Mouse (Mus musculus): ENCODE measurements around the gene Slc52a3. TPM values are rescaled to one million over a fixed set of nuclear protein-coding genes. Genes with fewer than 3 reads are reported as not detected.

Gene Slc52a3
- polyA plus RNA-seq, 1 experiment from 2014 or later, result 0.64 TPM

- WGBS, result 78% methylated on average over 6 of the region's 6 CpGs
- Histone ChIP-seq H3K9ac (ENCODE audit: low read length) (no peak overlapping the region), H3K4me3 (ENCODE audit: low read depth, low read length) (no peak overlapping the region), H3K4me1 (ENCODE audit: control insufficient read depth, insufficient read depth, low read length) (peaks cover 5% of the 10 kb centered on the region; the same call in 1 of the 2 replicates), H3K9me3 (ENCODE audit: control insufficient read depth, low read length) (no peaks in the 10 kb centered on the region), H3K4me2 (no peak overlapping the region), H3K36me3 (ENCODE audit: control insufficient read depth, insufficient read depth, low read length) (no peaks in the 10 kb centered on the region), H3K27me3 (ENCODE audit: control insufficient read depth, insufficient read depth, low read length) (peaks cover 9% of the 10 kb centered on the region; the same call in 1 of the 2 replicates), H3K27ac (ENCODE audit: low read depth, low read length) (no peak overlapping the region)
- DNase-seq (ENCODE audit: low spot score, missing footprints), result no peak
- no peak for ATAC-seq (ENCODE audit: low FRiP score)
Observed at GRCm38 (mm10) chr2:152002529-152002928, 6.2 kb downstream of the Slc52a3 start.

DNA sequence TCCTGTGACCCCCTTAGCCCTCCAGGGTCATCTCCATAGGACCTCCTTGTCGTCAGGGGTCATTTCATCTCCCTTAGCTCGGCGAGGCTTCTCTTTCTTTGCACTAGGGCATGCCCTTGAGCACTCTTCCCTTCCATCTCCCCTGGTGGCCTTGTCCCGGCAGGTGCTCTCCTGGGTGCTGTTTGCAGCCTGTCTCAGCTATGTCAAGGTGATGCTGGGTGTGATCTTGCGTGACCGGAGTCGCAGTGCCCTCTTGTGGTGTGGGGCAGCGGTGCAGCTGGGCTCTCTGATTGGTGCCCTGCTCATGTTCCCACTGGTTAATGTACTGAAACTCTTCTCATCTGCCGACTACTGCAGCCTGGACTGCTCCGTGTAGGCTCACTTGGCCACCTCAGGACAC lies 11.5 kb downstream of the Slc52a3 start:
- H3K9me3 ChIP-seq (ENCODE audit: control insufficient read depth, low read length), result no peaks in the 10 kb centered on the region
- no peaks in the 10 kb centered on the region for H3K4me1 ChIP-seq (ENCODE audit: control insufficient read depth, insufficient read depth, low read length)
- H3K36me3 ChIP-seq (ENCODE audit: control insufficient read depth, insufficient read depth, low read length), result no peaks in the 10 kb centered on the region
- no peaks in the 10 kb centered on the region for H3K27me3 ChIP-seq (ENCODE audit: control insufficient read depth, insufficient read depth, low read length)
- H3K9ac ChIP-seq (ENCODE audit: low read length), result no peak overlapping the region
- DNase-seq (ENCODE audit: low spot score, missing footprints), result no peak
- no peak overlapping the region for H3K27ac ChIP-seq (ENCODE audit: low read depth, low read length)
- no peak overlapping the region for H3K4me2 ChIP-seq
- 61% methylated on average over 10 of the region's 10 CpGs for WGBS
- H3K4me3 ChIP-seq (ENCODE audit: low read depth, low read length), result no peak overlapping the region
- no peak for ATAC-seq (ENCODE audit: low FRiP score)

- Histone ChIP-seq H3K36me3 (ENCODE audit: control insufficient read depth, insufficient read depth, low read length) (no peaks in the 10 kb centered on the region), H3K27ac (ENCODE audit: low read depth, low read length) (no peak overlapping the region), H3K4me3 (ENCODE audit: low read depth, low read length) (no peak overlapping the region), H3K9ac (ENCODE audit: low read length) (no peak overlapping the region), H3K27me3 (ENCODE audit: control insufficient read depth, insufficient read depth, low read length) (no peaks in the 10 kb centered on the region), H3K4me2 (no peak overlapping the region), H3K9me3 (ENCODE audit: control insufficient read depth, low read length) (no peaks in the 10 kb centered on the region), H3K4me1 (ENCODE audit: control insufficient read depth, insufficient read depth, low read length) (no peaks in the 10 kb centered on the region; the same call in 1 of the 2 replicates)
- ATAC-seq (ENCODE audit: low FRiP score), result no peak
- no peak for DNase-seq (ENCODE audit: low spot score, missing footprints)
- WGBS, result 92% methylated on average over 15 of the region's 15 CpGs
Observed at GRCm38 (mm10) chr2:152009061-152009779, 12.9 kb downstream of the Slc52a3 start.

DNA sequence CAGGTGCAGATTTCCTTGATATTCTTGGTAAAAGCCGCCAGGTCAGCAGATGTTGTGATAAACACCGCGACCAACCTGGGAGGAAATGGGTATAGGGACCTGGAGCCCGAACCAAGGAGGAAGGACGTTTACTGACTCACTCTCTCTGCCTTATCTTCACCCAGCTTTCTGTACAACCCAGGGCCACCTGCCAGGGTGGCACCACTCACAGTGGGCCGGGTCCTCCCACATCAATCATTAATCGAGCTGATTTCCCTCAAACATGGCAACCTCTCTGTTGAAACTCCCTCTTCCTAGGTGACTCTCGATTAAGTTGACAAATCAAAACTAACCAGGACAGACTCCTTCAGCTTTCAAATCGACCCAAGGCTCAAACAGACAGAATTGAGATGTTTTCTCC lies 13.9 kb downstream of the Slc52a3 start:
- no peaks in the 10 kb centered on the region; the same call in 1 of the 2 replicates for H3K4me1 ChIP-seq (ENCODE audit: control insufficient read depth, insufficient read depth, low read length)
- no peaks in the 10 kb centered on the region for H3K27me3 ChIP-seq (ENCODE audit: control insufficient read depth, insufficient read depth, low read length)
- H3K36me3 ChIP-seq (ENCODE audit: control insufficient read depth, insufficient read depth, low read length), result no peaks in the 10 kb centered on the region
- no peak for ATAC-seq (ENCODE audit: low FRiP score)
- H3K9ac ChIP-seq (ENCODE audit: low read length), result no peak overlapping the region
- H3K9me3 ChIP-seq (ENCODE audit: control insufficient read depth, low read length), result no peaks in the 10 kb centered on the region
- no peak for DNase-seq (ENCODE audit: low spot score, missing footprints)
- no peak overlapping the region for H3K4me3 ChIP-seq (ENCODE audit: low read depth, low read length)
- H3K4me2 ChIP-seq, result no peak overlapping the region
- 86% methylated on average over 9 of the region's 9 CpGs for WGBS
- H3K27ac ChIP-seq (ENCODE audit: low read depth, low read length), result no peak overlapping the region

GRCm38 (mm10) chr2:152010661-152011060 lies 14.3 kb downstream of the Slc52a3 start:
- Histone ChIP-seq H3K4me3 (ENCODE audit: low read depth, low read length) (no peak overlapping the region), H3K4me1 (ENCODE audit: control insufficient read depth, insufficient read depth, low read length) (no peaks in the 10 kb centered on the region; the same call in 1 of the 2 replicates), H3K27me3 (ENCODE audit: control insufficient read depth, insufficient read depth, low read length) (no peaks in the 10 kb centered on the region), H3K36me3 (ENCODE audit: control insufficient read depth, insufficient read depth, low read length) (no peaks in the 10 kb centered on the region), H3K9ac (ENCODE audit: low read length) (no peak overlapping the region), H3K9me3 (ENCODE audit: control insufficient read depth, low read length) (no peaks in the 10 kb centered on the region), H3K4me2 (no peak overlapping the region), H3K27ac (ENCODE audit: low read depth, low read length) (no peak overlapping the region)
- ATAC-seq (ENCODE audit: low FRiP score) (no peak), DNase-seq (ENCODE audit: low spot score, missing footprints) (no peak)
- WGBS, result 88% methylated on average over 7 of the region's 7 CpGs

GRCm38 (mm10) chr2:152011724-152012123 lies 15.4 kb downstream of the Slc52a3 start:
- H3K4me2 ChIP-seq, result no peak overlapping the region
- no peaks in the 10 kb centered on the region for H3K27me3 ChIP-seq (ENCODE audit: control insufficient read depth, insufficient read depth, low read length)
- ATAC-seq (ENCODE audit: low FRiP score) (peak; percentile 33; the same call in 1 of the 2 replicates), DNase-seq (ENCODE audit: low spot score, missing footprints) (no peak)
- WGBS, result 26% methylated on average over 2 of the region's 2 CpGs
- H3K9me3 ChIP-seq (ENCODE audit: control insufficient read depth, low read length), result no peaks in the 10 kb centered on the region
- H3K27ac ChIP-seq (ENCODE audit: low read depth, low read length), result no peak overlapping the region
- H3K4me1 ChIP-seq (ENCODE audit: control insufficient read depth, insufficient read depth, low read length), result no peaks in the 10 kb centered on the region; the same call in 1 of the 2 replicates
- H3K36me3 ChIP-seq (ENCODE audit: control insufficient read depth, insufficient read depth, low read length), result no peaks in the 10 kb centered on the region
- H3K4me3 ChIP-seq (ENCODE audit: low read depth, low read length), result no peak overlapping the region
- H3K9ac ChIP-seq (ENCODE audit: low read length), result no peak overlapping the region

GRCm38 (mm10) chr2:152012222-152012621 lies 15.9 kb downstream of the Slc52a3 start:
- Histone ChIP-seq H3K9me3 (ENCODE audit: control insufficient read depth, low read length) (no peaks in the 10 kb centered on the region), H3K4me3 (ENCODE audit: low read depth, low read length) (no peak overlapping the region), H3K9ac (ENCODE audit: low read length) (no peak overlapping the region), H3K36me3 (ENCODE audit: control insufficient read depth, insufficient read depth, low read length) (no peaks in the 10 kb centered on the region), H3K4me1 (ENCODE audit: control insufficient read depth, insufficient read depth, low read length) (no peaks in the 10 kb centered on the region; the same call in 1 of the 2 replicates), H3K27me3 (ENCODE audit: control insufficient read depth, insufficient read depth, low read length) (no peaks in the 10 kb centered on the region), H3K4me2 (no peak overlapping the region), H3K27ac (ENCODE audit: low read depth, low read length) (no peak overlapping the region)
- DNase-seq (ENCODE audit: low spot score, missing footprints) (no peak), ATAC-seq (ENCODE audit: low FRiP score) (0 out of 2 replicates have a peak, but pooled peaks have one; percentile 2)
- WGBS, result 84% methylated on average over 4 of the region's 4 CpGs

- no peak overlapping the region for H3K4me2 ChIP-seq
- no peak for DNase-seq (ENCODE audit: low spot score, missing footprints)
- no peak overlapping the region for H3K9ac ChIP-seq (ENCODE audit: low read length)
- no peak for ATAC-seq (ENCODE audit: low FRiP score)
- H3K27ac ChIP-seq (ENCODE audit: low read depth, low read length), result no peak overlapping the region
- H3K4me3 ChIP-seq (ENCODE audit: low read depth, low read length), result no peak overlapping the region
- H3K9me3 ChIP-seq (ENCODE audit: control insufficient read depth, low read length), result no peaks in the 10 kb centered on the region
- no peaks in the 10 kb centered on the region; the same call in 1 of the 2 replicates for H3K4me1 ChIP-seq (ENCODE audit: control insufficient read depth, insufficient read depth, low read length)
- H3K27me3 ChIP-seq (ENCODE audit: control insufficient read depth, insufficient read depth, low read length), result no peaks in the 10 kb centered on the region
- 73% methylated on average over 2 of the region's 2 CpGs for WGBS
- H3K36me3 ChIP-seq (ENCODE audit: control insufficient read depth, insufficient read depth, low read length), result no peaks in the 10 kb centered on the region
Observed at GRCm38 (mm10) chr2:152012701-152013100, 16.4 kb downstream of the Slc52a3 start.

- DNase-seq (ENCODE audit: low spot score, missing footprints), result no peak
- no peak for ATAC-seq (ENCODE audit: low FRiP score)
- H3K9me3 ChIP-seq (ENCODE audit: control insufficient read depth, low read length), result no peaks in the 10 kb centered on the region
- H3K4me1 ChIP-seq (ENCODE audit: control insufficient read depth, insufficient read depth, low read length), result no peaks in the 10 kb centered on the region; the same call in 1 of the 2 replicates
- H3K4me2 ChIP-seq, result no peak overlapping the region
- H3K27me3 ChIP-seq (ENCODE audit: control insufficient read depth, insufficient read depth, low read length), result no peaks in the 10 kb centered on the region
- no peaks in the 10 kb centered on the region for H3K36me3 ChIP-seq (ENCODE audit: control insufficient read depth, insufficient read depth, low read length)
- WGBS, result 55% methylated on average over 4 of the region's 4 CpGs
- no peak overlapping the region for H3K4me3 ChIP-seq (ENCODE audit: low read depth, low read length)
- no peak overlapping the region for H3K9ac ChIP-seq (ENCODE audit: low read length)
- H3K27ac ChIP-seq (ENCODE audit: low read depth, low read length), result no peak overlapping the region
Observed at GRCm38 (mm10) chr2:152015997-152016396, 19.7 kb downstream of the Slc52a3 start.

Measured in midbrain, embryonic 11.5 days (tissue).